Mouse (Mus musculus) forebrain, embryonic 14.5 days (tissue): Measurements from ENCODE around the gene Mettl15. TPM values are rescaled to one million over a fixed set of nuclear protein-coding genes. Genes with fewer than 3 reads are reported as not detected.
A peak's percentile ranks its signal among the peaks of the same experiment; 100 is the strongest.

ENCODE experiments used
- ATAC-seq: fragments of 200-750 bp; cut with Nextera tagmentation; 2 replicates; pipeline ENCODE4 v1.8.0; 2017; ENCODE audit warnings: mild to moderate bottlenecking, moderate library complexity
- DNase-seq: peaks from one replicate; pipeline ENCODE4 v3.0.0-alpha.2; 2015; ENCODE audit warnings: low spot score
- H3K27ac ChIP-seq: fragments of 300-500 bp; sonication (generic); 2 replicates; pipeline ENCODE4 v1.5.1; 2014; ENCODE audit warnings: low read depth, mild to moderate bottlenecking, control low read depth, low read length, moderate library complexity
- H3K27me3 ChIP-seq: fragments of 300-500 bp; sonication (generic); replicated peaks from 2 replicates; pipeline ENCODE4 v1.6.1; 2014; ENCODE audit warnings: low read length, control low read depth, mixed read lengths; ENCODE audit not compliant: control insufficient read depth, insufficient read depth
- H3K36me3 ChIP-seq: fragments of 300-500 bp; sonication (generic); 2 replicates; pipeline ENCODE4 v1.6.1; 2014; ENCODE audit warnings: low read length, control low read depth; ENCODE audit not compliant: control insufficient read depth, insufficient read depth
- H3K4me1 ChIP-seq: fragments of 300-500 bp; sonication (generic); 2 replicates; pipeline ENCODE4 v1.6.1; 2014; ENCODE audit warnings: antibody characterized with exemption, low read length, control low read depth; ENCODE audit not compliant: control insufficient read depth, insufficient read depth
- H3K4me2 ChIP-seq: fragments of 300-500 bp; sonication (generic); 2 replicates; pipeline ENCODE4 v1.6.1; 2014; ENCODE audit warnings: mild to moderate bottlenecking, control low read depth, low read length
- H3K4me3 ChIP-seq: fragments of 300-500 bp; sonication (generic); 2 replicates; pipeline ENCODE4 v1.5.1; 2014; ENCODE audit warnings: low read depth, low read length, control low read depth
- H3K9ac ChIP-seq: fragments of 300-500 bp; sonication (generic); 2 replicates; pipeline ENCODE4 v1.6.1; 2014; ENCODE audit warnings: mild to moderate bottlenecking, low read length, control low read depth, moderate library complexity
- H3K9me3 ChIP-seq: fragments of 300-500 bp; sonication (generic); replicated peaks from 2 replicates; pipeline ENCODE4 v1.6.1; 2016; ENCODE audit warnings: low read length, control low read depth, mixed read lengths; ENCODE audit not compliant: control insufficient read depth
- WGBS: fragments of 180-500 bp; shearing (Covaris S2); extraction: QIAGEN DNeasy Blood & Tissue Kit; methylation state at CpG from one replicate; pipeline ENCODE4 v1.1.7; 2014; 5-methylcytosine and 5-hydroxymethylcytosine counted together
- polyA plus RNA-seq: library from polyadenylated mRNA; unstranded; fragments of >200 nt; fragmentation: Nextera tagmentation; extraction: Ambion mirVana; gene quantifications from 2 replicates; pipeline ENCODE4 v1.2.1, GENCODE M21; 2014

Mettl15 gene
- polyA plus RNA-seq = 12.4 and 16.6 TPM in 2 replicates

DNA sequence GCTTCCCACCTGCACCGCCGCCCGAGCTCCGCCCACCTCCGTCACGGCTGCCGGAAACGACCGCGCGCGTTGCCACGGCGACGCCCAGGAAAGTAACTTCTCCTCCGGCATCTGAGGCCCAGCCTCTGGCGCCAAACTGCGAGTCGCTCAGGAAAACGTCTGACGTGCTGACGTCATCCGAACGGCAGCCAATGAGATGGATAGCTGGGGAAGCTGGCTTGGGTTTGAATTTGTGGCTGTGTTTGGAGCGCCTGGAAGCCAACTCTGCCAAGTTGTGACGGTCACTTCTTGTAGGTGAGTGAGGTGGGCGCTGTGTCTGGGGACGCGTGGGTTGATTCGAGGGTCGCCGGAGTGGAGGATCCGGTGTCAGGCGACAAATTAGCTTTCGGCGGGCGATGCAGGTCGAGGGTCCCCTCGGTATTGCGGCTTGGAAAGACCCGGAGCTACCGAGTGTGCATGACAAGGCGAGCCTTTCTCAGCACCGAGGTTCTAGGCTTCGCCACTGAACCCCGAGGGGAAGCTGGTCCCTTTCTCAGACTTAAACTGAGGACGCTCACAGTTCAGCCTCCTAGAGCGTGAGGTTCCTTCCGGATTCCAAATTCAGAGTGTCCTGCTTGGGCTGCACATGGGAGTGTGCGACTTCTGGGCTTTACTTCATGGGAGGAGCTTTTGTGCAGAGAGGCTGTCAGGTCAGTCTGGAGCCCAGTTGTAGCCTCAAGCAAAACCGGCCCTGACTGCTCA is at the start of gene Mettl15, which contains the start of gene Kif18a:
Gene Mettl15 (minus strand): TSS at position 149 of the 741 bp plus-strand sequence.
Gene Kif18a (plus strand): TSS at position 139 of the 741 bp plus-strand sequence.
- peak; percentile 99 for DNase-seq
- under 1% methylated on average over 51 of the region's 51 CpGs for WGBS
- H3K36me3 ChIP-seq = no peaks in the 10 kb centered on the region
- peak within 1 kb of the TSS; percentile 70 for H3K4me3 ChIP-seq
- H3K27ac ChIP-seq = peak within 1 kb of the TSS; percentile 63; the same call in 1 of the 2 replicates
- peak within 1 kb of the TSS; percentile 78 for H3K4me2 ChIP-seq
- H3K9me3 ChIP-seq = no peaks in the 10 kb centered on the region
- ATAC-seq = peak; percentile 99
- no peaks in the 10 kb centered on the region for H3K27me3 ChIP-seq
- peak within 1 kb of the TSS; percentile 71 for H3K9ac ChIP-seq
- peaks cover 9% of the 10 kb centered on the region; the same call in 1 of the 2 replicates for H3K4me1 ChIP-seq

GRCm38 (mm10) chr2:109311369-109311768 is 30.8 kb upstream of the Mettl15 start:
- Histone ChIP-seq H3K9me3 (no peaks in the 10 kb centered on the region), H3K27me3 (no peaks in the 10 kb centered on the region), H3K9ac (no peak overlapping the region), H3K36me3 (peaks cover 25% of the 10 kb centered on the region), H3K4me3 (no peak overlapping the region), H3K4me2 (no peak overlapping the region), H3K27ac (no peak overlapping the region), H3K4me1 (no peaks in the 10 kb centered on the region)
- ATAC-seq = no peak
- no peak for DNase-seq
- 95% methylated on average over 5 of the region's 5 CpGs for WGBS

DNA sequence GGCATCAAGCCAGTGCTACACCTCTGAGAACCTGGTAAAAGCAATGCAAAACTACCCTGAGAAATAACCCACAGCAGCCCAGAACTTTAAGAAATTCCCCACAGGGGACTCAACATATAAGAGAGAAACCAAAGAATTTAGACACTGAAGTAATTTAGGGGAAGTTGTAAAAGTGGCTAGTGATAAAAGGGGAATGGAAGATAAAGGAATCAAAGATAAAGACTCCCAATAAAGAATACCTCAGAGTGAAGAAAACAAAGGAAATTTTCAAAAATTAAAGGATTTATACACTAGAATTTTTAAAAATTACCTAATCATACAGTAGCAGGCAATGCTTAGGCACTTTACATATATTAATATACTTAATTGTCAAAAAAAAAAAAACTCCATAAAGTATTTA is 23.1 kb upstream of the Mettl15 start:
- Histone ChIP-seq H3K4me3 (no peak overlapping the region), H3K9ac (no peak overlapping the region), H3K36me3 (peaks cover 16% of the 10 kb centered on the region), H3K27ac (no peak overlapping the region), H3K4me2 (no peak overlapping the region), H3K27me3 (no peaks in the 10 kb centered on the region), H3K9me3 (no peaks in the 10 kb centered on the region), H3K4me1 (no peaks in the 10 kb centered on the region)
- ATAC-seq = no peak
- DNase-seq = no peak

- H3K4me2 ChIP-seq = no peak overlapping the region
- DNase-seq (no peak), ATAC-seq (no peak)
- no peak overlapping the region for H3K9ac ChIP-seq
- no peaks in the 10 kb centered on the region for H3K9me3 ChIP-seq
- H3K4me3 ChIP-seq = no peak overlapping the region
- H3K27ac ChIP-seq = no peak overlapping the region
- H3K36me3 ChIP-seq = peaks cover 16% of the 10 kb centered on the region
- 89% methylated on average over 3 of the region's 3 CpGs for WGBS
- H3K27me3 ChIP-seq = no peaks in the 10 kb centered on the region
- H3K4me1 ChIP-seq = no peaks in the 10 kb centered on the region
Observed at GRCm38 (mm10) chr2:109302234-109302633, 21.7 kb upstream of the Mettl15 start.

DNA sequence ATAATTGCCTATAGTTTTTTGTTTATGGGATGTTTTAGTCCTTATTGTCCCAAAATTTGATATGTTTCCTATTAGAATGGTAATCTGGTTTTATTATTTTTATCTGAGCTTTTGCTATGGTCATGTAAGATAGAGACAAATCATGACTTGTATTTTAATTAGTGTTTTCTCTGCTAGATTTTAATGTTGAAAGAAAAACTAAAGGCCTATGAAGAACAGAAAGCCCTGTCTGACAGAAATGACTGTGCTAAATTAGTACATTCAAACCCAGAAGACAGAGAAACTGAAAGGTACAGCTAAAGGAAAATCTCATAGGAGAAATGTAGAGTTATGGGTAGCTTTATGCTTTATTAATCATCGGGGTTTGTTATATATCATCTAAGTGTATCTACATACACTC is 17.6 kb upstream of the Mettl15 start:
- Histone ChIP-seq H3K4me1 (no peaks in the 10 kb centered on the region), H3K9ac (no peak overlapping the region), H3K27ac (no peak overlapping the region), H3K36me3 (peaks cover 24% of the 10 kb centered on the region), H3K9me3 (no peaks in the 10 kb centered on the region), H3K4me3 (no peak overlapping the region), H3K4me2 (no peak overlapping the region), H3K27me3 (no peaks in the 10 kb centered on the region)
- DNase-seq (no peak), ATAC-seq (no peak)
- 100% methylated on average over 1 of the region's 1 CpGs for WGBS

DNA sequence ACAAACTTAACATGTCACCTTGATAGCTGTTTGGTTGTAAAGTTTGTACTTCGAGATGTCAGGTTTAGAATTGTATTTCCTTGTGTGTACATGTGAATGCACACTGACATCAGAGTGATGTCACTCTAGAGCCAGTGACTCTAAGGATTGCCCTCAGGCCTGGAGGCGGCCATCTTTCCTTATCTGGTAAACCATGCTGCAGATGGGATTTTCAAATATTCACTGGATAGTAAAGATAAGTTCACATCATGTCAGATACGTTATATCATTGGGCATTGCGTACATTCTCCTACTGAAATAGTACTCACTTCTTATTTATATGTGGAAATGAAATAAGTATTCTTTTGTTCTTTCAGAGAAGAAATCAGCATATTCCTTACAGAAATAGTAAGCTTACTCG is 15.7 kb upstream of the Mettl15 start:
- ATAC-seq (no peak), DNase-seq (no peak)
- peaks cover 27% of the 10 kb centered on the region for H3K36me3 ChIP-seq
- no peak overlapping the region for H3K4me3 ChIP-seq
- H3K4me2 ChIP-seq = no peak overlapping the region
- no peak overlapping the region for H3K9ac ChIP-seq
- H3K4me1 ChIP-seq = no peaks in the 10 kb centered on the region
- WGBS = 88% methylated on average over 5 of the region's 5 CpGs
- no peaks in the 10 kb centered on the region for H3K9me3 ChIP-seq
- H3K27me3 ChIP-seq = no peaks in the 10 kb centered on the region
- H3K27ac ChIP-seq = no peak overlapping the region

DNA sequence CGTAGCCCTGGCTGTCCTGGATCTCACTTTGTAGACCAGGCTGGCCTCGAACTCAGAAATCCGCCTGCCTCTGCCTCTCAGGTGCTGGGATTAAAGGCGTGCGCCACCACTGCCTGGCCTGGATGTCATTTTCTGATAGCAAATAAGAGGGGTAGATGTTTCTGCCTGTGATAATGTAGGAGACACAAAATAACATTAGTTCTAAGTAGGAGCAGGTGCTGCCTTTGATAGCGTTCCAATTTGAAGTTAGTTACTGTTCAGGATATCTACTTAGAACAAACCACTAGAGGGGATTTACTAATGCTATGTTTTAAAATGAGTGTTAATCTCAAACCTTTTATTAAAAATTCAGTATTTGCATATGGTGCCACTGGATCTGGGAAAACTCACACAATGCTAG is 8.8 kb upstream of the Mettl15 start:
- Histone ChIP-seq H3K4me1 (no peaks in the 10 kb centered on the region), H3K36me3 (peaks cover 26% of the 10 kb centered on the region), H3K27me3 (no peaks in the 10 kb centered on the region), H3K27ac (no peak overlapping the region), H3K4me3 (no peak overlapping the region), H3K4me2 (no peak overlapping the region), H3K9ac (no peak overlapping the region), H3K9me3 (no peaks in the 10 kb centered on the region)
- DNase-seq = no peak
- 96% methylated on average over 6 of the region's 6 CpGs for WGBS
- no peak for ATAC-seq

DNA sequence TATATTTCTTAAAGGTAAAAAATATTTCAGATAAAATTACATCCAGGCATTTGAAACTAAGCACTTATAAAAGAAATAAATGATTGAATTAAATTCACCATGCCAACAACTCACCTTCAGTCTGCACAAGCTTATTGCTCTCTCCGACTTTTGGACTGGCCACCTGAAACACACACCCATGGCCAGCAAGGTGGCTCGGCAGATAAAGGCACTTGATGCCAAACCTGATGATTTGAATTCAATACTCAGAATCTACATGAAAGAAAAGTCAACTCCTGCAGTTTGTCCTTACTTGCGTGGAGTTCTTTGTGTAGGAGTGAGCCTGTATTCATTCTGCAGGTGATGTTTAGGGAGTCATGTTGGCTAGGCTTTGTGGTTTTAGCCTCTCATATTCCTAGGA is 3.6 kb upstream of the Mettl15 start:
- no peak for ATAC-seq
- no peak overlapping the region for H3K4me2 ChIP-seq

GRCm38 (mm10) chr2:109281341-109281690 is 768 bp upstream of the Mettl15 start:
- Histone ChIP-seq H3K9me3 (no peaks in the 10 kb centered on the region), H3K4me1 (peaks cover 9% of the 10 kb centered on the region; the same call in 1 of the 2 replicates), H3K36me3 (no peaks in the 10 kb centered on the region), H3K27me3 (no peaks in the 10 kb centered on the region), H3K4me2 (peak overlapping the region; percentile 78), H3K4me3 (peak overlapping the region; percentile 70), H3K9ac (peak overlapping the region; percentile 71), H3K27ac (peak overlapping the region; percentile 63; the same call in 1 of the 2 replicates)
- ATAC-seq = peak; percentile 13
- WGBS = 0% methylated on average over 1 of the region's 1 CpGs
- peak; percentile 60 for DNase-seq

More for the DNA sequence above, 3.6 kb upstream of the Mettl15 start:
- Histone ChIP-seq H3K9me3 (no peaks in the 10 kb centered on the region), H3K27ac (no peak overlapping the region), H3K9ac (no peak overlapping the region), H3K27me3 (no peaks in the 10 kb centered on the region), H3K36me3 (no peaks in the 10 kb centered on the region), H3K4me3 (no peak overlapping the region), H3K4me1 (peaks cover 7% of the 10 kb centered on the region; the same call in 1 of the 2 replicates)
- 90% methylated on average over 3 of the region's 3 CpGs for WGBS
- DNase-seq = no peak
